Mouse (Mus musculus) erythroblast, embryonic 14.5 days (primary cell): ENCODE data around the gene Cacna2d3.

ENCODE experiments used
- GATA1 ChIP-seq: IDR thresholded peaks from 2 replicates; pipeline ENCODE4 v1.6.1; 2012; ENCODE audit warnings: low read length, inconsistent platforms, mixed read lengths
- TAL1 ChIP-seq: IDR thresholded peaks from 3 replicates; pipeline ENCODE4 v1.6.1; 2012; ENCODE audit warnings: low read length, inconsistent platforms, mixed read lengths

DNA sequence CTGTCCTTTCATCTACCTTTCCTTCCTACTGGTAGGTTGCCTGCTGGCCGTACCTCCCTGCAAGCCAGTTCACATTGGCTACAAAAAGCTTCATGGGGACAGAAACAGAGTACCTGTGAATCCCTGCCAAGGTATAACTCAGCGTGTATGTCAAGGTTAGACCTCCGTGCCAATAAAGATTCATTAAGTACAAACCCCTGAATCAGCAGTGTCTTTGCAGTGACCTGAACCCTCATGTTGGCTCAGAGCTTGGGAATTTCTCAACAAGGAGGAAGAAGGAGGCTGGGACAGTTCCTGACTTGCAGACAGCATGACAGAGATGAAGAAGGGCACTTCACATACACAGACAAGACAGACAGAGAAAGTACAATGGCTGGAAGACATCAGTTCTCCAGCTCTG is 225.1 kb downstream of the Cacna2d3 start:
- TF ChIP-seq GATA1, result no peak
- TF ChIP-seq TAL1, result no peak
